Mouse (Mus musculus) midbrain, embryonic 11.5 days (tissue): ENCODE measurements at regions not wholly inside any gene's neighbourhood (a gene's known extent, or its start where the extent isn't known, plus 50 kb on each side); places are given as distances from the start of the nearest gene placed in this dataset.
"Not testable (repeated sequence)": the region's sequence is repeated elsewhere in the genome, so short reads cannot be mapped to it uniquely, and the experiment has no call there.

ENCODE experiments used
- ATAC-seq: fragments of 200-750 bp; cut with Nextera tagmentation; 2 replicates; pipeline ENCODE4 v1.8.0; 2017; ENCODE audit warnings: moderate TSS enrichment, moderate library complexity; ENCODE audit not compliant: low FRiP score
- DNase-seq: peaks from one replicate; pipeline ENCODE4 v3.0.0; 2015; ENCODE audit warnings: low spot score; ENCODE audit errors: missing footprints
- H3K27ac ChIP-seq: fragments of 300-500 bp; sonication (generic); 2 replicates; pipeline ENCODE4 v1.5.1; 2014; ENCODE audit warnings: low read depth, low read length
- H3K27me3 ChIP-seq: fragments of 300-500 bp; sonication (generic); 2 replicates; pipeline ENCODE4 v1.6.1; 2014; ENCODE audit warnings: mild to moderate bottlenecking, low read length, moderate library complexity, mixed read lengths; ENCODE audit not compliant: control insufficient read depth, insufficient read depth
- H3K36me3 ChIP-seq: fragments of 300-500 bp; sonication (generic); 2 replicates; pipeline ENCODE4 v1.6.1; 2014; ENCODE audit warnings: mild to moderate bottlenecking, low read length, moderate library complexity, mixed read lengths; ENCODE audit not compliant: control insufficient read depth, insufficient read depth
- H3K4me1 ChIP-seq: fragments of 300-500 bp; sonication (generic); 2 replicates; pipeline ENCODE4 v1.6.1; 2014; ENCODE audit warnings: low read length; ENCODE audit not compliant: control insufficient read depth, insufficient read depth
- H3K4me2 ChIP-seq: fragments of 300-500 bp; sonication (generic); 2 replicates; pipeline ENCODE4 v1.6.1; 2014; ENCODE audit warnings: mild to moderate bottlenecking, moderate library complexity
- H3K4me3 ChIP-seq: fragments of 300-500 bp; sonication (generic); 2 replicates; pipeline ENCODE4 v1.5.1; 2014; ENCODE audit warnings: low read depth, low read length
- H3K9ac ChIP-seq: fragments of 300-500 bp; sonication (generic); 2 replicates; pipeline ENCODE4 v1.6.1; 2014; ENCODE audit warnings: low read length
- H3K9me3 ChIP-seq: fragments of 300-500 bp; sonication (generic); 2 replicates; pipeline ENCODE4 v1.6.1; 2016; ENCODE audit warnings: low read length; ENCODE audit not compliant: control insufficient read depth
- WGBS: fragments of 180-500 bp; shearing (Covaris S2); extraction: QIAGEN DNeasy Blood & Tissue Kit; methylation state at CpG from one replicate; pipeline ENCODE4 v1.1.7; 2014; 5-methylcytosine and 5-hydroxymethylcytosine counted together

- Histone ChIP-seq H3K9ac (no peak overlapping the region), H3K9me3 (no peaks in the 10 kb centered on the region), H3K36me3 (no peaks in the 10 kb centered on the region), H3K27me3 (no peaks in the 10 kb centered on the region), H3K27ac (no peak overlapping the region), H3K4me1 (no peaks in the 10 kb centered on the region), H3K4me3 (no peak overlapping the region), H3K4me2 (no peak overlapping the region)
- DNase-seq (no peak), ATAC-seq (no peak)
Measured at GRCm38 (mm10) chr8:99763012-99763411, 346.7 kb upstream of the Cdh8 start.

- no peak overlapping the region for H3K27ac ChIP-seq
- no peaks in the 10 kb centered on the region for H3K36me3 ChIP-seq
- no peaks in the 10 kb centered on the region for H3K4me1 ChIP-seq
- H3K4me2 ChIP-seq = no peak overlapping the region
- no peaks in the 10 kb centered on the region for H3K27me3 ChIP-seq
- DNase-seq (no peak), ATAC-seq (no peak)
- H3K9me3 ChIP-seq = no peaks in the 10 kb centered on the region
- no peak overlapping the region for H3K4me3 ChIP-seq
- WGBS = 87% methylated on average over 2 of the region's 2 CpGs
- no peak overlapping the region for H3K9ac ChIP-seq
Measured at GRCm38 (mm10) chr8:99736190-99736589, 319.9 kb upstream of the Cdh8 start.

- ATAC-seq (0 out of 2 replicates have a peak, but pooled peaks have one; percentile 27), DNase-seq (no peak)
- H3K9me3 ChIP-seq = no peaks in the 10 kb centered on the region
- H3K9ac ChIP-seq = no peak overlapping the region
- no peaks in the 10 kb centered on the region for H3K27me3 ChIP-seq
- no peaks in the 10 kb centered on the region for H3K4me1 ChIP-seq
- 75% methylated on average over 5 of the region's 5 CpGs for WGBS
- H3K4me2 ChIP-seq = no peak overlapping the region
- no peak overlapping the region for H3K27ac ChIP-seq
- no peak overlapping the region for H3K4me3 ChIP-seq
- H3K36me3 ChIP-seq = no peaks in the 10 kb centered on the region
Measured at GRCm38 (mm10) chr8:99724626-99725218, 308.5 kb upstream of the Cdh8 start.

- H3K9ac ChIP-seq = no peak overlapping the region
- ATAC-seq = no peak
- H3K4me3 ChIP-seq = no peak overlapping the region
- no peaks in the 10 kb centered on the region for H3K36me3 ChIP-seq
- no peaks in the 10 kb centered on the region for H3K4me1 ChIP-seq
- no peak for DNase-seq
- H3K27me3 ChIP-seq = no peaks in the 10 kb centered on the region
- H3K9me3 ChIP-seq = no peaks in the 10 kb centered on the region
- H3K27ac ChIP-seq = no peak overlapping the region
- no peak overlapping the region for H3K4me2 ChIP-seq
Measured at GRCm38 (mm10) chr8:99718927-99719326, 302.7 kb upstream of the Cdh8 start.

- ATAC-seq (no peak), DNase-seq (no peak)
- no peaks in the 10 kb centered on the region for H3K9me3 ChIP-seq
- no peaks in the 10 kb centered on the region for H3K36me3 ChIP-seq
- WGBS = 63% methylated on average over 3 of the region's 3 CpGs
- H3K4me3 ChIP-seq = no peak overlapping the region
- no peak overlapping the region for H3K9ac ChIP-seq
- H3K27ac ChIP-seq = no peak overlapping the region
- H3K4me1 ChIP-seq = no peaks in the 10 kb centered on the region
- no peak overlapping the region for H3K4me2 ChIP-seq
- H3K27me3 ChIP-seq = no peaks in the 10 kb centered on the region
Measured at GRCm38 (mm10) chr8:99681673-99682072, 265.4 kb upstream of the Cdh8 start.

GRCm38 (mm10) chr8:99679253-99679899, 263.1 kb upstream of the Cdh8 start:
- DNase-seq, ATAC-seq: not testable (repeated sequence)
- WGBS = 59% methylated on average over 6 of the region's 6 CpGs

GRCm38 (mm10) chr8:99667693-99668092, 251.4 kb upstream of the Cdh8 start:
- 58% methylated on average over 1 of the region's 1 CpGs for WGBS
- not testable (repeated sequence) for H3K27ac ChIP-seq, H3K4me2 ChIP-seq, DNase-seq, H3K36me3 ChIP-seq, H3K4me1 ChIP-seq, H3K27me3 ChIP-seq, H3K4me3 ChIP-seq, H3K9me3 ChIP-seq, ATAC-seq, H3K9ac ChIP-seq

More at GRCm38 (mm10) chr8:99679253-99679899, 263.1 kb upstream of the Cdh8 start:
- H3K9me3 ChIP-seq, H3K27ac ChIP-seq, H3K4me3 ChIP-seq, H3K9ac ChIP-seq, H3K4me1 ChIP-seq, H3K4me2 ChIP-seq, H3K36me3 ChIP-seq, H3K27me3 ChIP-seq: not testable (repeated sequence)

- Histone ChIP-seq H3K4me3 (no peak overlapping the region), H3K36me3 (no peaks in the 10 kb centered on the region), H3K9me3 (no peaks in the 10 kb centered on the region), H3K4me2 (no peak overlapping the region), H3K9ac (no peak overlapping the region), H3K27ac (no peak overlapping the region), H3K4me1 (no peaks in the 10 kb centered on the region), H3K27me3 (no peaks in the 10 kb centered on the region)
- DNase-seq (no peak), ATAC-seq (no peak)
- WGBS = 71% methylated on average over 2 of the region's 2 CpGs
Measured at GRCm38 (mm10) chr8:99651302-99651621, 235.0 kb upstream of the Cdh8 start.

- Histone ChIP-seq H3K4me3 (no peak overlapping the region), H3K9ac (no peak overlapping the region), H3K36me3 (no peaks in the 10 kb centered on the region), H3K9me3 (no peaks in the 10 kb centered on the region), H3K27ac (no peak overlapping the region), H3K27me3 (no peaks in the 10 kb centered on the region), H3K4me2 (no peak overlapping the region), H3K4me1 (no peaks in the 10 kb centered on the region)
- DNase-seq (no peak), ATAC-seq (no peak)
- 85% methylated on average over 9 of the region's 9 CpGs for WGBS
Measured at GRCm38 (mm10) chr8:99650587-99651301, 234.5 kb upstream of the Cdh8 start.
